Comparison of ENCODE assay signal across 8 mouse cellular contexts in genomic region chr6:24350882-24351281, GRCm38 (mm10).
DNase-seq lines count a peak whose midpoint lies in the region; ATAC-seq lines count a peak whose summit lies in the region.

No protein-coding gene starts in this region.

- H3K9ac ChIP-seq in heart, embryonic 16.5 days (ENCODE audit: low read length), result no peak overlapping the region
- no peak overlapping the region for H3K9ac ChIP-seq in forebrain, embryonic 15.5 days (replicated peaks)
- no peak overlapping the region for H3K9ac ChIP-seq in kidney, embryonic 15.5 days
- no peak overlapping the region for H3K9ac ChIP-seq in liver, embryonic 11.5 days (ENCODE audit: low read depth, low read length)
- H3K9ac ChIP-seq in neural tube, embryonic 13.5 days, result no peak overlapping the region

- no peak overlapping the region for H3K4me2 ChIP-seq in heart, embryonic 16.5 days (ENCODE audit: low read depth, low read length)
- H3K4me2 ChIP-seq in forebrain, embryonic 15.5 days (replicated peaks), result no peak overlapping the region
- no peak overlapping the region for H3K4me2 ChIP-seq in kidney, embryonic 15.5 days
- no peak overlapping the region for H3K4me2 ChIP-seq in liver, embryonic 11.5 days
- no peak overlapping the region for H3K4me2 ChIP-seq in neural tube, embryonic 13.5 days

- no peak overlapping the region for H3K4me3 ChIP-seq in heart, embryonic 16.5 days (ENCODE audit: low read length)
- H3K4me3 ChIP-seq in forebrain, embryonic 15.5 days, result no peak overlapping the region
- H3K4me3 ChIP-seq in kidney, embryonic 15.5 days (replicated peaks), result no peak overlapping the region
- H3K4me3 ChIP-seq in liver, embryonic 11.5 days (ENCODE audit: low read depth, low read length), result no peak overlapping the region
- no peak overlapping the region for H3K4me3 ChIP-seq in neural tube, embryonic 13.5 days

- no peaks in the 10 kb centered on the region for H3K4me1 ChIP-seq in heart, embryonic 16.5 days (ENCODE audit: control insufficient read depth, insufficient read depth, low read length)
- H3K4me1 ChIP-seq in forebrain, embryonic 15.5 days, result no peaks in the 10 kb centered on the region
- H3K4me1 ChIP-seq in kidney, embryonic 15.5 days, result peaks cover 16% of the 10 kb centered on the region
- H3K4me1 ChIP-seq in liver, embryonic 11.5 days (replicated peaks; ENCODE audit: control insufficient read depth, insufficient read depth, low read length), result no peaks in the 10 kb centered on the region
- peaks cover 8% of the 10 kb centered on the region for H3K4me1 ChIP-seq in neural tube, embryonic 13.5 days (replicated peaks)

- no peak for DNase-seq in heart, postnatal 25 days (ENCODE audit: low spot score)
- DNase-seq in cerebellum, adult 11-12 months, result peak; percentile 57
- no peak for DNase-seq in liver, embryonic 11.5 days (ENCODE audit: low spot score)
- DNase-seq in urinary bladder, postnatal 4 days (ENCODE audit: low spot score in 2 of 2), result no peak

- H3K9me3 ChIP-seq in heart, embryonic 16.5 days (replicated peaks; ENCODE audit: control insufficient read depth, low read length), result no peaks in the 10 kb centered on the region
- no peaks in the 10 kb centered on the region for H3K9me3 ChIP-seq in forebrain, embryonic 15.5 days
- H3K9me3 ChIP-seq in kidney, embryonic 15.5 days (replicated peaks), result no peaks in the 10 kb centered on the region
- no peaks in the 10 kb centered on the region for H3K9me3 ChIP-seq in liver, embryonic 11.5 days (ENCODE audit: control insufficient read depth, low read length)
- no peaks in the 10 kb centered on the region for H3K9me3 ChIP-seq in neural tube, embryonic 13.5 days

- intact Hi-C loops in heart, postnatal 25 days (cut with DNase I), result loop anchor here (10.0 kb wide), 2 partner anchors 596 to 856 kb away; no protein-coding TSS in a partner anchor

- H3K27ac ChIP-seq in heart, embryonic 16.5 days (ENCODE audit: low read length), result no peak overlapping the region
- no peak overlapping the region for H3K27ac ChIP-seq in forebrain, embryonic 15.5 days (replicated peaks)
- no peak overlapping the region for H3K27ac ChIP-seq in kidney, embryonic 15.5 days
- no peak overlapping the region for H3K27ac ChIP-seq in liver, embryonic 11.5 days (ENCODE audit: low read depth, low read length)
- H3K27ac ChIP-seq in neural tube, embryonic 13.5 days (replicated peaks), result no peak overlapping the region

- no peaks in the 10 kb centered on the region for H3K36me3 ChIP-seq in heart, embryonic 16.5 days (ENCODE audit: control insufficient read depth, insufficient read depth)
- no peaks in the 10 kb centered on the region for H3K36me3 ChIP-seq in forebrain, embryonic 15.5 days
- no peaks in the 10 kb centered on the region for H3K36me3 ChIP-seq in kidney, embryonic 15.5 days
- H3K36me3 ChIP-seq in liver, embryonic 11.5 days (ENCODE audit: control insufficient read depth, insufficient read depth, low read length), result no peaks in the 10 kb centered on the region
- no peaks in the 10 kb centered on the region for H3K36me3 ChIP-seq in neural tube, embryonic 13.5 days

- peak; percentile 77 for ATAC-seq in heart, embryonic 16.5 days (replicated peaks; ENCODE audit: extremely low read depth, insufficient read depth, low FRiP score)
- peak; percentile 97 for ATAC-seq in forebrain, embryonic 15.5 days (replicated peaks)
- ATAC-seq in kidney, embryonic 15.5 days (replicated peaks; ENCODE audit: low FRiP score), result peak; percentile 72
- peak; percentile 67 for ATAC-seq in liver, embryonic 11.5 days (replicated peaks; ENCODE audit: low FRiP score)
- peak; percentile 89 for ATAC-seq in neural tube, embryonic 13.5 days (ENCODE audit: low read depth)

- WGBS in heart, embryonic 16.5 days, result 10% methylated on average over 5 of the region's 5 CpGs
- 15% methylated on average over 5 of the region's 5 CpGs for WGBS in forebrain, embryonic 15.5 days
- 16% methylated on average over 5 of the region's 5 CpGs for WGBS in kidney, embryonic 15.5 days
- WGBS in liver, embryonic 11.5 days, result 14% methylated on average over 5 of the region's 5 CpGs
- WGBS in neural tube, embryonic 13.5 days, result 16% methylated on average over 5 of the region's 5 CpGs

- H3K27me3 ChIP-seq in heart, embryonic 16.5 days (ENCODE audit: control insufficient read depth, insufficient read depth, low read length), result no peaks in the 10 kb centered on the region
- H3K27me3 ChIP-seq in forebrain, embryonic 15.5 days, result no peaks in the 10 kb centered on the region
- no peaks in the 10 kb centered on the region for H3K27me3 ChIP-seq in kidney, embryonic 15.5 days
- no peaks in the 10 kb centered on the region for H3K27me3 ChIP-seq in liver, embryonic 11.5 days (replicated peaks; ENCODE audit: control insufficient read depth, insufficient read depth, low read length)
- no peaks in the 10 kb centered on the region for H3K27me3 ChIP-seq in neural tube, embryonic 13.5 days
